Mouse (Mus musculus) hindbrain, embryonic 14.5 days (tissue): Measurements from ENCODE around the gene Atp6v1d. TPM values are rescaled to one million over a fixed set of nuclear protein-coding genes. Genes with fewer than 3 reads are reported as not detected.

Experiments used
- ATAC-seq: fragments of 200-750 bp; cut with Nextera tagmentation; 2 replicates; pipeline ENCODE4 v1.8.0; 2017; ENCODE audit warnings: moderate number of reproducible peaks, mild to moderate bottlenecking, moderate TSS enrichment, moderate library complexity; ENCODE audit not compliant: low FRiP score
- DNase-seq: peaks from one replicate; pipeline ENCODE4 v3.0.0-alpha.2; 2015; ENCODE audit warnings: low spot score
- H3K27ac ChIP-seq: fragments of 300-500 bp; sonication (generic); 2 replicates; pipeline ENCODE4 v1.5.1; 2014; ENCODE audit warnings: mild to moderate bottlenecking, moderate library complexity
- H3K27me3 ChIP-seq: fragments of 300-500 bp; sonication (generic); 2 replicates; pipeline ENCODE4 v1.6.1; 2014; ENCODE audit warnings: mild to moderate bottlenecking, low read length, mixed read lengths; ENCODE audit not compliant: control insufficient read depth, insufficient read depth
- H3K36me3 ChIP-seq: fragments of 300-500 bp; sonication (generic); replicated peaks from 2 replicates; pipeline ENCODE4 v1.6.1; 2014; ENCODE audit not compliant: control insufficient read depth, insufficient read depth
- H3K4me1 ChIP-seq: fragments of 300-500 bp; sonication (generic); replicated peaks from 2 replicates; pipeline ENCODE4 v1.6.1; 2014; ENCODE audit warnings: antibody characterized with exemption, low read length, mixed read lengths; ENCODE audit not compliant: control insufficient read depth, insufficient read depth
- H3K4me2 ChIP-seq: fragments of 300-500 bp; sonication (generic); replicated peaks from 2 replicates; pipeline ENCODE4 v1.6.1; 2014; ENCODE audit warnings: mild to moderate bottlenecking, moderate library complexity
- H3K4me3 ChIP-seq: fragments of 300-500 bp; sonication (generic); replicated peaks from 2 replicates; pipeline ENCODE4 v1.5.1; 2014; ENCODE audit warnings: mild to moderate bottlenecking, low read length
- H3K9ac ChIP-seq: fragments of 300-500 bp; sonication (generic); 2 replicates; pipeline ENCODE4 v1.6.1; 2014
- H3K9me3 ChIP-seq: fragments of 300-500 bp; sonication (generic); 2 replicates; pipeline ENCODE4 v1.6.1; 2016; ENCODE audit warnings: low read length; ENCODE audit not compliant: control insufficient read depth
- WGBS: fragments of 180-500 bp; shearing (Covaris S2); extraction: QIAGEN DNeasy Blood & Tissue Kit; methylation state at CpG from one replicate; pipeline ENCODE4 v1.1.7; 2014; 5-methylcytosine and 5-hydroxymethylcytosine counted together
- polyA plus RNA-seq: library from polyadenylated mRNA; unstranded; fragments of >200 nt; fragmentation: Nextera tagmentation; extraction: Ambion mirVana; gene quantifications from 2 replicates; pipeline ENCODE4 v1.2.1, GENCODE M21; 2014

The Atp6v1d gene
- polyA plus RNA-seq, 1 experiment from 2014 or later, result 135 TPM

GRCm38 (mm10) chr12:78814437-78814836 is 47.0 kb downstream of the Atp6v1d start:
- Histone ChIP-seq H3K4me2 (no peak overlapping the region), H3K4me1 (no peaks in the 10 kb centered on the region), H3K27ac (no peak overlapping the region), H3K9ac (no peak overlapping the region), H3K36me3 (no peaks in the 10 kb centered on the region), H3K9me3 (no peaks in the 10 kb centered on the region), H3K27me3 (no peaks in the 10 kb centered on the region), H3K4me3 (no peak overlapping the region)
- DNase-seq (no peak), ATAC-seq (no peak)

GRCm38 (mm10) chr12:78801836-78802235 is 59.6 kb downstream of the Atp6v1d start:
- no peak overlapping the region for H3K27ac ChIP-seq
- no peaks in the 10 kb centered on the region for H3K27me3 ChIP-seq
- no peak overlapping the region for H3K4me2 ChIP-seq
- H3K36me3 ChIP-seq, result 0 out of 2 replicates have a peak, but pooled peaks cover 4% of the 10 kb centered on the region
- no peak overlapping the region for H3K4me3 ChIP-seq
- ATAC-seq (no peak), DNase-seq (no peak)
- no peaks in the 10 kb centered on the region for H3K4me1 ChIP-seq
- no peak overlapping the region for H3K9ac ChIP-seq
- no peaks in the 10 kb centered on the region for H3K9me3 ChIP-seq

- WGBS, result 82% methylated on average over 3 of the region's 3 CpGs
- ATAC-seq (no peak), DNase-seq (no peak)
- Histone ChIP-seq H3K4me2 (no peak overlapping the region), H3K9me3 (no peaks in the 10 kb centered on the region), H3K9ac (no peak overlapping the region), H3K27me3 (no peaks in the 10 kb centered on the region), H3K4me3 (no peak overlapping the region), H3K27ac (no peak overlapping the region), H3K4me1 (no peaks in the 10 kb centered on the region), H3K36me3 (0 out of 2 replicates have a peak, but pooled peaks cover 4% of the 10 kb centered on the region)
Observed at GRCm38 (mm10) chr12:78800036-78800435, 61.4 kb downstream of the Atp6v1d start.

GRCm38 (mm10) chr12:78794236-78794635 is 67.2 kb downstream of the Atp6v1d start:
- H3K9me3 ChIP-seq, result no peaks in the 10 kb centered on the region
- no peaks in the 10 kb centered on the region for H3K4me1 ChIP-seq
- DNase-seq (peak; percentile 44), ATAC-seq (no peak)
- H3K27me3 ChIP-seq, result no peaks in the 10 kb centered on the region
- no peak overlapping the region for H3K4me2 ChIP-seq
- 0 out of 2 replicates have a peak, but pooled peaks cover 4% of the 10 kb centered on the region for H3K36me3 ChIP-seq
- no peak overlapping the region for H3K9ac ChIP-seq
- 7% methylated on average over 1 of the region's 1 CpGs for WGBS
- H3K4me3 ChIP-seq, result no peak overlapping the region
- no peak overlapping the region for H3K27ac ChIP-seq

- Histone ChIP-seq H3K27ac (no peak overlapping the region), H3K36me3 (no peaks in the 10 kb centered on the region), H3K4me3 (no peak overlapping the region), H3K4me2 (no peak overlapping the region), H3K9me3 (no peaks in the 10 kb centered on the region), H3K9ac (no peak overlapping the region), H3K4me1 (no peaks in the 10 kb centered on the region), H3K27me3 (no peaks in the 10 kb centered on the region)
- no peak for ATAC-seq
- 60% methylated on average over 2 of the region's 2 CpGs for WGBS
- DNase-seq, result no peak
Observed at GRCm38 (mm10) chr12:78790791-78791190, 70.6 kb downstream of the Atp6v1d start.

Other genes with a start within 250 kb of the Atp6v1d start
- 0.31 and 0.64 TPM in 2 replicates for gene Fam71d, start 170.1 kb downstream of the Atp6v1d start, polyA plus RNA-seq
- gene Mpp5, start 112.7 kb downstream of the Atp6v1d start, polyA plus RNA-seq, result 15.0 TPM in 2 replicates
- 141 and 153 TPM in 2 replicates for gene Eif2s1, start 181 bp upstream of the Atp6v1d start, polyA plus RNA-seq
- 1.8 TPM in 2 replicates for gene Plek2, start 45.3 kb upstream of the Atp6v1d start, polyA plus RNA-seq
- 62.2 and 69.6 TPM in 2 replicates for gene Tmem229b, start 146.0 kb upstream of the Atp6v1d start, polyA plus RNA-seq
- gene Plekhh1, start 167.5 kb upstream of the Atp6v1d start, polyA plus RNA-seq, result 2.4 and 2.8 TPM in 2 replicates
- gene Pigh, start 228.0 kb upstream of the Atp6v1d start, polyA plus RNA-seq, result 16.4 and 17.2 TPM in 2 replicates